Mouse (Mus musculus) lung, postnatal 14 days (tissue): ENCODE measurements around the gene Gps2.
A peak's percentile ranks its signal among the peaks of the same experiment; 100 is the strongest.
"Not testable (repeated sequence)": the region's sequence is repeated elsewhere in the genome, so short reads cannot be mapped to it uniquely, and the experiment has no call there.

Experiments used
- DNase-seq: peaks from one replicate; pipeline ENCODE4 v3.0.0; 2021

The Gps2 gene

DNA sequence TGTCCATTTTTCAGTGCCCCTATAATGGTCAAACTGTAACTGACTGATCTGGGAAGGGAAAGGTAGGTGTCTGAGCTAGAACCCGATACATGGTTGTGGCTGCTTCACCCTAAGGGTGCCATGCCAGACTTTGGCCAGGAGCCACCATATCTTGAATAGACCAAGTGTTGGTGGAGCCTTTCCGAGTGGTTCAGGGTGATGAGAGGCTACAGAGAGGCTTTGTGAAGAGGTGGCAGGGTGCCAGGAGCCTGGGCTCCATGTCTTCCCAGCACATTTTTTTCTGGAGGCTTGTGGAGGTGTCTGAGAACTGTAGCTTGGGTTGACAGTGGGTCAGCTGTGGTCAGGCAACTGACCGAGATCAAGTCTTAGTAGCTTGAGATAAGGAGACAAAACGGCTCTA, 22.2 kb upstream of the Gps2 start:
- DNase-seq = peak; percentile 25

DNA sequence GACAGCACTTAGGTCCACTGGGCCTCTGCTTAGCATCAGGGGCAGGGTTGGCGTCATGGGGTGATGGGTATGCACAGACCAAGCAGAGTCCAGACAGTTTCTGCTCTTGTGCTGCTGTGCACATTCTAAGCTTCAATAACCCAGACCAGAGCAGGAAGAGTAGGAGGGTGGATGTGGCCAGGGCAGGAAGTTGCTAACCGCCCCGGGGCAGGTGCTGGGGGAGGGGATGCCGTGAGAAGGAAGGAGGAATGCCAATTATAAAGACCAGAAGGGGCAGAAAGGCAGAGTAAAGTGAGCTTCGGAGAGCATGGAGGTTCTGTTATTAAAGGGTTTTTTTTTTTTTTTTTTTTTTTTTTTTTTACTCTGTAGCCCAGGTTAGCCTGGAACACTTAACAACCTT, 19.0 kb upstream of the Gps2 start:
- no peak for DNase-seq

DNA sequence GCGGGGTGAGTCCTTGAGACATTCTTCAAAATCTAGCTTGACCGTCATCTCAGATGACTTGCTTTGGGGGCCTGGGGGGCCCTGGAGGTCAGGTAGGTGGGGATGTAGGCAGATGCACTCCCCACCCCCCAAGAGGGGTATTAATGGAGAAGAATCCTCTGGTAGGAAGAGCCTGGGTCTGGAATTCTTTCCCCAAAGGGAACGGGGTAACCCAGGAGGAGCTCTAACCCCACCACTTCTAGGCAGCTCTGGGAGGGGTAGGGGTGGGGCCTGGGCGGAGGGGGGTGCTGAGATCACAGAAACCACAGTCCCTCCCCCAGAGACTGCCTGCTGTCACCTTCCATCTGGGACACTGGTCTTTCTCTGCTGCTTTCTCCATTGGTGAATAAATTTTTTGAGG, 18.4 kb upstream of the Gps2 start, which contains the start of gene Acap1:
Acap1 (minus strand) TSS at position 249 of the 400 bp plus-strand sequence.
- DNase-seq = no peak

DNA sequence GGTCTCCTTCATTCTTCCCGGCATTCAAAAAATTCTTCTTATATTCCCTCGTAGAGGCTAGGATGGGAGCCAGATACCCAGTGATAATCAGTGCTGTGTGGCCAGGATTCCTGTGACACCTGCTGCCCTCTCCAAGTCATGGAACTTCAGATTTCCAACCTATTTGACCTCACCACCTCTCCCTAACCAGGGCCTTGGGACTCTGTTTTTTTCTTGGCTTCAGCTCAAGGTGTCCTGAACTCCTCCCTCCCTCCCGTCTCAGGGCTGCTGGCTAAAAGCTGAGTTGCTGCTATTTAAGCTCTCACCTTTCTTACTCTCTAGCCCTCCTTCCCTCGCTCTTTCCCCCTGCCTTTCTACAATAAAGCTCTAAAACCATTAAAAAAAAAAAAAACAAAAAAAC, 13.8 kb upstream of the Gps2 start:
- DNase-seq = no peak

DNA sequence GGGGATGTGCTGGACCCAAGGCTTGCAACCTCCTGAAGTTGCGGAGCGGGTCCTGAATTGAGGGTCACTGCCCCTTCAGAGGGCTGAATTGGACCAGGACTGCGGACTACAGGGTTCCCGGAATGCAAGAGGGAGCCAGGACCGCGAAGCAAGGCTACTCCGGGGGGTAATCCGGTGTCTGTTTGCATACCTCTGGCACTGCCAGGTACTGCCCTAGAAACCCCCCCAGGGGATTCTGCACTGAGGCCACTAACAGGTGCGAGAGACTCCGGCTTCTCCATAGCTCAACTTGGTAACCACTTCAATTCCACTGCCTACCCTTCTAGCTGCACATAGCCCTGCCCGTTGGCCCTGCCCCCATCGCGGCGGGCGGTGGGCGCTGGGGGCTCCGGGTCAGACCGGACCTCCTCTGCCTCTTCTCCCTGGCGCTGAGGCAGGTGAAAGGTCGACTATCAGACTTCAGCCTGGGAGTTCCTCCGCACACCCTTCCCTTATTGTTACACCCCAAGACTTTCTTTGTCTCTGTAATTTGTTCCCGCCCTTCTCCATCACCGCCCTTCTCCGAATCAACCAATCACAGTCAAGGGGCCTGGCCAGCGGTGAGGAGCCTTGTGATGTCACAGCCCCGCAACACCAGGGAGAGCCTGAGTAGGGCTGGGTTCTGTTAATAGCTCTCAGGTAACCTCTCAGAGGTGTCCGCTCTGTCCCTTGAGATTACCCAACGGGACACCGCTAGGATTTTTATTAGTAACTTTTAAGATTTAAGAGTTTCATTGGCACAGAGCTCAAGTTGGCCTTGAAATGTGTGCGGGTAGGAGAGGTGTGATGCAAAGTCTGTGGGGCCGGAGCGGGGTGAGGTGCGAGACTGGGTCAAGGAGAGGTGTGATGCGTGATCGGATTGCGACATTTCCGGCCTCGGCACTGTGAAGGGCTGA, 12.9 kb upstream of the Gps2 start, which contains the start of the genes 2810408A11Rik and Neurl4:
2810408A11Rik (minus strand) TSS at position 517 of the 935 bp plus-strand sequence.
Neurl4 (plus strand) TSS at position 602 of the 935 bp plus-strand sequence.
- DNase-seq = peak; percentile 91

DNA sequence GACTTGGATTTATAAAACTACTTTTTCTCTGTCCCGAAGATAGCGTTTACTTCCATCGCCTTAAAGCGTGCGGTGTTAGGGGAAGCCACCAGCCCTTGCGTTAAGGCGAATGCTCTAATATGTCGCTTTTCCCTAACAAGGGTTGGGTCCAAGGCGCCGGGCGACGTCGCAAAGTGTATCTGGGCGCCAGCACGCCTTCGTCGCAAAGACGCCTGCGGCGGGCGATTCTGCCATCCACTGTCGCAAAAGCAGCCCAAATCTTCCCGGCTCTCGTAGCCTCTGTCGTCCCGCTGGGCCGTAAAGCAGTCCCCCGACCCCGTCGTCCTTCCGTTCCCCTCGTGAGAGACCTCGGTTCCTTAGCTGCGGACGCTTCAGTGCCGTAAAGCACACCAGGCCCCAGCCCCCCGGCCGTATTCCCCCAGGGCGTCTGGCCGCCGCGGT, 12.3 kb upstream of the Gps2 start:
- DNase-seq = peak; percentile 90

DNA sequence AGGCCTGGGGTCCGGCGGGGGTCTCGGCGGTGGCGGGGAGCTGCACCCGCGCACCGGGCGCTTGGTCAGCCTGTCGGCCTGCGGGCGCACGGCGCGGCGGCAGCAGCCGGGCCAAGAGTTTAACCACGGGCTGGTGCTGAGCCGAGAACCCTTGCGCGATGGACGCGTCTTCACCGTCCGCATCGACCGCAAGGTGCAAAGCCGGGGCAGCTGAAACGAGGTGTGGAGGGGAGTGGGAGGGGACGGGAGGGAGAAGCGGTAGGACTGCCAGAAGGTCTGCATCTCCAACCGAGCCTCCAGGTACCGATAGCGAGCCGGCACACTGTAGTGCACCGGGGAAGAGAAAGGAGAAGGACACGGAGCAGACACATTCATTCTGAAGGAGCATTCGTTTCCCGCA, 11.7 kb upstream of the Gps2 start:
- DNase-seq = no peak

DNA sequence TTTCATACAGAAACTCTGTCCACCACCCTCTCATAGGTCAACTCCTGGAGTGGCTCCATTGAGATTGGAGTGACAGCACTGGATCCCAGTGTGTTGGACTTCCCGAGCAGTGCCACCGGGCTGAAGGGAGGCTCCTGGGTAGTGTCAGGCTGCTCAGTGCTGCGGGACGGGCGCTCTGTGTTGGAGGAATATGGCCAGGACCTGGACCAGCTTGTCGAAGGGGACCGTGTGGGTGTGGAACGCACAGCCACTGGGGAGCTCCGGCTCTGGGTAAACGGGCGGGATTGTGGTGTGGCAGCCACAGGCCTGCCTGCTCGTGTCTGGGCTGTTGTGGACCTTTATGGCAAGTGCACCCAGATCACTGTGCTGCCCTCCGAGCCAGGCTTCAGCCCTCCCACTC, 10.7 kb upstream of the Gps2 start:
- DNase-seq = no peak

DNA sequence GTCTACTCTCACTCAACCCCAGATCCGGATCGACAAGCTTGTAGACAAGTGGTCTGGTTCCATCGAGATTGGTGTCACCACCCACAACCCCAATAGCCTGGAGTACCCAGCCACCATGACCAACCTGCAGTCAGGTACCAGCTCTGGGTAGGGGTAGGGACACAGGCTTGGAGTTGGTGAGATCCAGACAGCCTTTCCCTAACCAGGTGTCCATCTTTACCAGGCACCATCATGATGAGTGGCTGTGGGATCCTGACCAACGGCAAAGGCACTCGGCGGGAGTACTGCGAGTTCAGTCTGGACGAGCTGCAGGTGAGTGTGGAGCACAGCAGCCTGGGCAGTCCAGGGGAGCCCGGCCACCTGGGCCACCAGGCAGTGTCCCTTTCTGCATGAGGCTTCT, 9.4 kb upstream of the Gps2 start:
- DNase-seq = no peak

DNA sequence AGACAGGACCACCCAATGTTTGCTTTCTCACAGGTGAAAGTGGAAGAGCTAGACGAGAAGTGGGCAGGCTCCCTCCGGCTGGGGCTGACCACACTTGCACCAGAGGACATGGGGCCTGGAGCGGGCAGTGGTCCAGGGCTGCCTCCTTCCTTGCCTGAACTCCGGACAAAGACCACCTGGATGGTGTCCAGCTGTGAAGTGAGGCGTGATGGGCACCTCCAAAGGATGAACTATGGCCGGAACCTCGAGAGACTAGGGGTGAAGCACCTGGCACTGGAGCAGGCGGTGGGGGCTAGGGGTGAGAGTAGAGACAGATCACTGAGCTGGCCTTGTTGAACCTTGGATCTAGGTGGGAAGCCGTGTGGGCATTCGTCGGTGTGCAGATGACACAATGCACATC, 5.0 kb upstream of the Gps2 start:
- no peak for DNase-seq

DNA sequence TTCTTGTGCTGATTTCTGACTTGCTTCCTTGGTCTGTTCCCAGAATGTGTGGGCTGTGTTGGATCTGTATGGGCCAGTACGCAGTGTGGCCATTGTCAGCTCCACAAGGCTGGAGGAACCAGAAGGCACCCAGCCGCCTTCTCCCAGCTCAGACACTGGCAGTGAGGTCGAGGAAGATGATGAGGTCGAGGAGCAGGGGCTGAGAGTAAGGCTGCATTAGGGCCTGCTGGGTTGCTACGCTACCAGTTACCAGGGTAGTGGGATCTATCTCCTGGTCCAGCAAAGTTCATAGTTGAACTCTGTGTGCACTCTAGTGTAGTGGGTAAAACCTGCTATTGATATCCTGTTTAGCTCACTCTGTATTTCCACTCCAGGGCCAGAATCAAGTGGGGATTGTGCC, 4.5 kb upstream of the Gps2 start:
- DNase-seq = no peak

DNA sequence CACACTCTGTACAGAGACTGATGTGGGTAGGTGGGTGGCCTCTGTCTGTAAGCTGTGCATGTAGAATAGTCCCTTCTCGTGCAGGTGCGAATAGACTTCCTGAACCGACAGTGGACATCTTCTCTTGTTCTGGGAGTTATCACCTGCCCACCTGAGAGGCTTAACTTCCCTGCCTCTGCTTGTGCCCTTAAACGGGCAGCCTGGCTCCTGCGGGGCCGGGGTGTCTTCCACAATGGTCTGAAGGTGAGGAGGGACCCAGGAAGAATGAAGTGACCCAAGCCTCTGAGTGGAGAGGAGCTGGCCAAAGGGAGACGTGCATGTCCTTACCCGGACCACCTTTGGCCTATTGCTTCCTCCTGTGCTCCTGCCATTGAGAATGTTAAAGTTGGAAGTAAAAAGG, 3.5 kb upstream of the Gps2 start:
- no peak for DNase-seq

DNA sequence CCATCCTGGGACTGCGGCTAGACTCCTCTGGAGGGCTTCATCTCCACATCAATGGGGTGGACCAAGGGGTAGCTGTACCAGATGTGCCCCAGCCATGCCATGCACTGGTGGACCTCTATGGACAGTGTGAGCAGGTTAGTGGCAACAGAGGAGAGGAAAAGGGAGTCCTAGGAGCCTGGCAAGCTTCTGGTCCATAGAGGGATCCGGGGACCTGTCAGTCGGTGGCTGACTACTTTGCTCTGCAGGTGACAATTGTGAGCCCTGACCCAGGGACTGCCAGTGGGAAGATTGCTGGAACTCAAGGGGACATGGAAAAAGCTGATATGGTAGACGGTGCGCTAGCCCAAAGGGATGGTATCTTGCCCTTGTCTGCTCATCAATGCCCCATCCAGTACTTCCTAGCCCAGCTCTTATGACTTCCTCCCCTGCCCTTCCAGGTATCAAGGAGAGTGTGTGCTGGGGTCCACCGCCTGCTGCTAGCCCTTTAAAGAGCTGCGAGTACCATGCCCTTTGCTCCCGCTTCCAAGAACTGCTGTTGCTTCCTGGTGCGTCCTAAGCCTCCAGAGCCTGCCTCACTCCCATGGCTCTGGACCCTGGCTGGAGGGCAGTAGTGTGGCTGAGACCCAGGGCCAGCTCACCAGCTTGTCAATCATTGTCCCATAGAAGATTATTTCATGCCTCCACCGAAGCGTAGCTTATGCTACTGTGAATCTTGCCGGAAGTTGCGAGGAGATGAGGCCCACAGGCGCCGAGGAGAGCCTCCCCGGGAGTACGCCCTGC, 2.7 kb upstream of the Gps2 start:
- DNase-seq = no peak

DNA sequence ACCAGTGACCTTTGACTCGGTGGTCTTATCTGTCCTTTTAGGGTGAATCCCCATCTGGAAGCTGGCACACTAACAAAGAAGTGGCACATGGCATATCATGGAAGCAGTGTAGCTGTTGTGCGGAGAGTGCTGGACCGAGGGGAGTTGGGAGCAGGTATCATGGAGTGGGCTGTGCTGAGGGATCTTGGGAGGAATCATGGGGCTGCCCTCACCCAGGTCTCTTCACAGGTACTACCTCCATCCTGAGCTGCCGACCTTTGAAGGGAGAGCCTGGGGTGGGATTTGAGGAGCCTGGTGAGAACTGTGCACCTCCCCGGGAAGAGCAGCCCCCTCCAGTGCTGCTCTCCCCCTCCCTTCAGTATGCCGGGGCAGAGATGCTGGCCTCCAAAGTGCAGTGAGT, 2.0 kb upstream of the Gps2 start:
- no peak for DNase-seq

DNA sequence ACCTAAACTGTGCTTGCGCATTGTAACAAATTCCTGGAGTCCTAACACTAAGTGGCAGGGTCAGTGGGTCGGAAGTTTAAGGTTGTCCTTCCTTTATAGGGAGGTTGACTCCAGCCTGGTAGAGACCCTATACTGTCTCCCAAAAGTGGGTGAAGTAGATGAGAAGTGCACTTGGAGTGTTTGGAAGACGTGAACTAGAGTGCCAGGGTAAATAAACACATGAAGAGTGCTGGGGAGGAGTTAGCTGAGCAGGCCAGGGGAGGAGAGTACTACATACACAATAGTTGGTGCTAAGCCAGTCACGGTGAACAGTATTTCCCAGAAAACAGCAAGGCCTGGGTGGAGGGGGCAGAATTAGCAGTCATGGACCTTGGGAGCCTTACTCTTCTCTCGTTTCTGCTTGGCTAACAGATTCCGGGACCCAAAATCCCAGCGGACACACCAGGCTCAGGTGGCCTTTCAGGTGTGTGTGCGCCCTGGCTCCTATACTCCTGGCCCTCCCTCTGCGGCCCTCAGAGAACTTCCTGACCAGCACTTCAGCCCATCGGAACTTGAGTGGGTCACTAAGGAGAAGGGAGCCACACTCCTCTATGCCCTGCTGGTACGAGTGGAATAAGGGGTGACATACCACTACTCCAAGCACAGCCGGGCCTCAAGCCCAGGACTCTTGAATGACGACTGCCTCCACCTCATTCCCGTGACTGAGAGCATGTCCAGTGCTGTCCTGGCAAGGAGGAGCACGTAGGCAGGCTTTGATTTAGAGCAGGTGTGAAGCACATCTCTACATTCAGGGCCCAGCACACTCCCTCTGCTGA, 765 bp upstream of the Gps2 start:
- no peak for DNase-seq

DNA sequence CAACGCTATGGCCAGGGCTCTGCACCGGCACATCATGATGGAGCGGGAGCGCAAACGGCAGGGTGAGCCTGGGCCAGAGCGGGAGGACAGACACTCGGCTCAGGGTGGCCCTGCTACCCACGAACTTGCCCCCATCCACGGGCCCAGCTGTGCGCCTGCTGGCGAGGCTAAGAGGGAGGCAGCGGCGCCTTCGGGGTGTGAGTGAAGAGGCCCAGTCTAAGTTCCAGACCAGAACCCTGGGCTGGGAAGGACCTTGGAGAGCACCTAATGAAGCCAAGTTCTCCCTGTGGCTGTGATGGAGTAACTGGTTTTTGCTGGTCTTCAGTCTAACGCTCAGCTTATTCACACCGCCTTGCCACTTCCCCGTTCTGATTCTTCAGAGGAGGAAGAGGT, 680 bp downstream of the Gps2 start:
- no peak for DNase-seq

DNA sequence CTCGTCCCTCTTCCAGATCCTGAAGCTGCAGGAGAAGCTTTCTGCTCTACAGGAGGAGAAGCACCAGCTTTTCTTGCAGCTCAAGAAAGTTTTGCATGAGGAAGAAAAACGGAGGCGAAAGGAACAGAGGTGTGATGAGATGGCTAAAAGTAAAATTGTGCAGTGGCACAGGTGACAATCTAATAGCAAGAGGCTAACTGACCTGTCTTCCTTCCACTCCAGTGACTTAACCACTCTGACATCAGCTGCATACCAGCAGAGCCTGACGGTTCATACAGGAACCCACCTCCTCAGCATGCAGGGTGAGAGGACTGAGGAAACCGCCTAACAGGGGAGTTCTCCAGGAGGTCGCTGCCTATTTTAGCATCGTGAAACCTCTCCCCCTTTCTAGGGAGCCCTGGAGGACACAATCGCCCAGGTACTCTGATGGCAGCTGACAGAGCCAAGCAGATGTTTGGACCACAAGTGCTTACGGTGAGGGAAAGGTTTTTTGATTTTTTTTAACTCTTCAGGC, 1.3 kb downstream of the Gps2 start:
- DNase-seq = no peak

DNA sequence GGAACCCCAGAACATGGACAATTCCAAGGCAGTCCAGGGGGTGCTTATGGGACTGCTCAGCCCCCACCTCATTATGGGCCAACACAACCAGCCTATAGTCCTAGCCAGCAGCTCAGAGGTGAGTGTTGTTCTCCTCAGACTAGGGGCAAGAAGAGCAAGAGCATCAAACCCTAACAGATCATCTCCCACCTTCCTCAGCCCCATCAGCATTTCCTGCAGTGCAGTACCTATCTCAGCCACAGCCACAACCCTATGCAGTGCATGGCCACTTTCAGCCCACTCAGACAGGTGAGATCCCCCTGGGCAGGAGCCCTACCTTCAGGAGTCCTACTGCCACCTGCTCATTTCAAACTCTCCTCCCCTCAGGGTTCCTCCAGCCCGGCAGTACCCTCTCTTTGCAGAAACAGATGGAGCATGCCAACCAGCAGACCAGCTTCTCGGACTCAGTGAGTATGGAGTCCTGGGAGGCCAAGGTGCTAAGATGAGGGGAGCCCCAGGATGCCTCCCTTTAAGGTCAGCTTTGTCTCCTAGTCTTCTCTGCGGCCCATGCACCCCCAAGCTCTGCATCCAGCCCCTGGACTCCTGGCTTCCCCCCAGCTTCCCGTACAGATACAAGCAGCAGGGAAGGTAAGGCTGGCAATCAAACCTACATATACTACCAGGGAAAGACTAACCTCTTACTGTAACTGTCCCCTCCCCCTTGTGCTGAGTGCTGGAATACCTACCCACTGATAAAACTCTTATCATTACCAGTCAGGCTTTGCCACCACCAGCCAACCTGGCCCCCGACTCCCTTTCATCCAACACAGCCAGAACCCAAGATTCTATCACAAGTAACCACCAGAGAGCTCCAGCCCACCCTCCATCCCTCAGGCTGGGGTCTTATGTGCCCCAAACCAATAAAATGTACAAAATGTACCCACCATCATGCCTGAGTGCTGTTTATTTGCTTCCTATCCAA, 2.3 kb downstream of the Gps2 start:
- DNase-seq = no peak

DNA sequence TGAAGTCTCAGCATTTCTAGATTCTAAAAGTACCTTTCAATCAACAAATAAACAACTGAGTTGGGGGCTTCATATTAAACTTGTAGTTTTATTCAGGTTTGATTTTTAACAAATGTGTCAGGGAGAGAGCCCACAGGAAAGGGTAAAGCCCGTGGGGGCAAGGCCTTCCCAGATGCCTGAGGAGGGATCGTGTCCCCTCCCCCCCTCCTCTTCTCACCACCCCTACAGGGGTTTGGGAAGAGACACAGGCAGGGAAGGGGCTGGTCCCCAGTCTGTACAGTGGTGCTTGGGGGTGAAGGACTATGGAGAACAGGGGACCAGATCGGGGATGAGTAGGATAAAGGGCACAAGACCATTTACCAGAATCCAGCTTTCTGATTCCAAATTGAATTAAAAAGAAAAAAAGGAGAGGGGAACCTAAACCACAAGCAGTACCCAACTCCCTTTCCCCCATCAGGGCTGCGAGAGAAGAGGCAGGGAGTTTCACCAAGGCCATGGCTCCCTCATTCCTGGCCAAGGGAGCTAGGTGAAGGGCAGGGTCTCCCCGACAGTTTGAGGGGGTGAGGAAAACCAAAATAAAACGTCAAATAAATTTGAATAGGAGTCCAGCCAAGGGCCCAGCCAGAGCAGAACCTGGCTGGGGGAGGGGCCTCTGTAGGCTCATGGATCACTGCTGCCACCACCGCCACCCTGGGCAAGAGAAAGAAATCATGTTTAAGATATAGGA, 3.1 kb downstream of the Gps2 start:
- DNase-seq = not testable (repeated sequence)

DNA sequence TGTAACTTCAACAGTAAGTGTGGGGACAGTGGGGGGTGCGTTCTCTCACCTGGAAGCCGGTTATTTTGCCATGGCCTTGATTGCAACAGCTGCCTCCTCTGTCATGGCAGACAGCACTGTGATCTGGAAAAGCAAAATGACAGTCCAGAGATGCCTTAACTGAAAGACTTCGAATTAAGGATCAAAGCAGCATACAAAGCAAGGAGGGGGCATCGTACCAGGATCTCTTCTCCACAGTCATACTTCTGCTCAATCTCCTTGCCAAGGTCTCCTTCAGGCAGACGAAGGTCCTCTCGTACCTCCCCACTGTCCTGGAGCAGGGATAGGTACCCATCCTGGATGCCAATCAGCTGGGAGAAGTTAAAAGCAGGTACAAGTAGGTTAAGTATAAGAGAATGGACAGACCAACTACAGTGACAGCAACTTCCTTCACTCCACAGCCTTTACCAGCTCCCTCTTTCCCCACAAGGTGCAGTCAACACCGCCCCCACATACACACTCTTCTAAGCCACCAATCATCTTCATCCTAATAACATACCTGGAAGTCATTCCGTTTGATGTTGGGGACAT, 3.8 kb downstream of the Gps2 start:
- no peak for DNase-seq
